Mouse (Mus musculus) ES-E14 (cell line): ENCODE measurements around the gene Sgca.

ENCODE experiments used
- CHD2 ChIP-seq: IDR thresholded peaks from 2 replicates; pipeline ENCODE4 v1.6.1; 2014; ENCODE audit warnings: mild to moderate bottlenecking, low read depth, low read length, inconsistent platforms
- HCFC1 ChIP-seq: IDR thresholded peaks from 2 replicates; pipeline ENCODE4 v1.6.1; 2012; ENCODE audit warnings: low read length, inconsistent platforms, borderline replicate concordance; ENCODE audit not compliant: insufficient read depth
- MAFK ChIP-seq: IDR thresholded peaks from 2 replicates; pipeline ENCODE4 v1.6.1; 2014; ENCODE audit warnings: mild to moderate bottlenecking, low read depth, low read length, inconsistent platforms; ENCODE audit not compliant: insufficient read depth
- ZC3H11A ChIP-seq: IDR thresholded peaks from 2 replicates; pipeline ENCODE4 v1.6.1; 2012; ENCODE audit warnings: low read depth, mild to moderate bottlenecking, inconsistent platforms, low read length, borderline replicate concordance
- ZNF384 ChIP-seq: IDR thresholded peaks from 2 replicates; pipeline ENCODE4 v1.6.1; 2012; ENCODE audit warnings: low read depth, low read length, inconsistent platforms

GRCm38 (mm10) chr11:94926431-94926830 is 49.7 kb downstream of the Sgca start:
- TF ChIP-seq ZNF384 (no peak), CHD2 (no peak), ZC3H11A (no peak), HCFC1 (no peak), MAFK (no peak)
